Mouse (Mus musculus): ENCODE measurements at regions not wholly inside any gene's neighbourhood (a gene's known extent, or its start where the extent isn't known, plus 50 kb on each side); places are given as distances from the start of the nearest gene placed in this dataset.
A peak's percentile ranks its signal among the peaks of the same experiment; 100 is the strongest.
"Not testable (repeated sequence)": the region's sequence is repeated elsewhere in the genome, so short reads cannot be mapped to it uniquely, and the experiment has no call there.

GRCm38 (mm10) chr6:60445591-60445990 is 384.1 kb downstream of the Snca start:
- DNase-seq (ENCODE audit: low read depth, low spot score), result peak; percentile 1

- DNase-seq (ENCODE audit: low read depth, low spot score), result no peak
Observed at GRCm38 (mm10) chr6:60441952-60442351, 387.7 kb downstream of the Snca start.

- DNase-seq (ENCODE audit: low read depth, low spot score), result no peak
Observed at GRCm38 (mm10) chr6:60411669-60412068, 418.0 kb downstream of the Snca start.

GRCm38 (mm10) chr6:60411239-60411638 is 418.4 kb downstream of the Snca start:
- no peak for DNase-seq (ENCODE audit: low read depth, low spot score)

- no peak for DNase-seq (ENCODE audit: low read depth, low spot score)
Observed at GRCm38 (mm10) chr6:60410051-60410785, 419.4 kb downstream of the Snca start.

- no peak for DNase-seq (ENCODE audit: low read depth, low spot score)
Observed at GRCm38 (mm10) chr6:60409094-60409493, 420.6 kb downstream of the Snca start.

GRCm38 (mm10) chr6:60406861-60407260 is 422.8 kb downstream of the Snca start:
- DNase-seq (ENCODE audit: low read depth, low spot score), result no peak

GRCm38 (mm10) chr6:60363931-60364330 is 465.7 kb downstream of the Snca start:
- not testable (repeated sequence) for DNase-seq (ENCODE audit: low read depth, low spot score)

GRCm38 (mm10) chr6:60345448-60345847 is 484.2 kb downstream of the Snca start:
- DNase-seq (ENCODE audit: low read depth, low spot score), result no peak
